Mouse (Mus musculus) WW6 (cell line): Measurements from ENCODE around the gene Macrod1.

Source experiments
- DNase-seq: peaks from one replicate; pipeline ENCODE4 v3.0.0-alpha.2; 2013; ENCODE audit warnings: low read depth, low spot score

The Macrod1 gene

GRCm38 (mm10) chr19:7168423-7168822, 111.8 kb downstream of the Macrod1 start:
- DNase-seq, result no peak

DNA sequence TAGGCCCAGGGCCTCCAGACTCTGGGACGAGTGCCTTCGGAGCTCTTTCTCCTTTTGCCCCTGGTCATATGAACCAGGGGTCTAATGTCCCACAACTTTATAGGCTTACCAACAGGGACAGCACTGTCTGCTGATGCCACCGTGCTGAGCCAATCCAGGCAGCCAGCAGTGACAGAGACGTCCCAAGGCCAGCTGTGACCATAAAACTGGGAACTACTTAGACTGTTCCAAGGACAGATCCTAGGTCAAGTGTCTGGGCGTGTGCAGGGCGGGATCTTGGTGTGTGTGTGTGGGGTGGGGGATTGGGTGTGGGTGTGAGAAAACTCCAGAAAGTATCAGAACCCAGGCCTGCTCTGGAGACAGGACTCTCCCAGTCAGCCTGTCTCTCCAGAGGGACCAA, 114.3 kb downstream of the Macrod1 start:
- no peak for DNase-seq

DNA sequence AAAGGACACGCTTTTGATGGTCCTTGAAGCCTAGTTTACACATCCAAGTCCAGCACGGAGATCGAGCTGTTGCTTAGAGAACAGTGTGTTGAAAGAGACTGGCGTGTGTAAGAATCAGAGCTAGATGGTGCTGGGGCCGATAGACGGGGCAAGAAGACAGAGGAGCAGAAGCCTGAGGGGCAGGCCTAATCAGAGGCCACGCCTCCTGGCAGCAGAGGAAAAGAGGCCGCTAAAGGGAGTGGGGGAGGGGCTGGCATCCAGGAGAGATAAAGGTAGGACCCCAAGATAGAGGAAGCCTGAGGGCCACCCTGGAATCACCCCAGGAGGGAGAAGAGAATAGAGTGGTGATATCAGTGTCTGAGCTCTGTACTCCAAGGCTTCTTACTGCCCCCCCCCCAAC, 114.8 kb downstream of the Macrod1 start:
- no peak for DNase-seq

- no peak for DNase-seq
Measured at GRCm38 (mm10) chr19:7172051-7172866, 115.6 kb downstream of the Macrod1 start.

DNA sequence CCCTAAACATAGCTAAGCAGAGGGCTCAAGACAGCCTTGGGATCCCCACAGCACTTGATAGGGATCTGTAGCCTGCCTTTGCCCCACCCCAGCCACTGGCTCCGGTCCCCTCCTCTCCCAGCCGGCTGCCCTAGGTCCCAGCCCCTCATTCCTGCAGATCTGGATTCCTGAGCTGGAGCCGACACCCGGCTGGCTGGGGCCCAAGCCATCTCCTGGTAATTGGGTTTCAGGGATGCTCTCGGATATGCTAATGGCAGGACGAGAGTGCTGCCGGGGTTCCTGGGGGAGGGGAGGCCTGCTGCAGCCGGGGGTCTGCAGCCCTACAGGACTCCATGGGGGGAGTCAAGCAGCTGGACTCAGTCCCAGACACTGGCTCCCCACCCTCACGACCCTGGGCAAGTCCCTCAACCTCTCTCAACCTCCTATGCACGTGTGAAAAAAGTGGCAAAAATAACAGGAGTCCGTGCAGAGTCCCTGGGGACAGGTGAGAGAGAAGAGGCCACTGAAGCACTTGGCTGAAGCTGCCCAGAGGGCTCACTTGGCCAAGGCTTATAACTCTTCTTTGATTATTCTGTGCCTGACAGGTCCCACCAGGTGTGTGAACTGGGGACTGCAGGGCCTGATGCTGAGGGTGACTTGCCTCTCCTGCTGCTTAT, 119.6 kb downstream of the Macrod1 start:
- DNase-seq, result no peak

DNA sequence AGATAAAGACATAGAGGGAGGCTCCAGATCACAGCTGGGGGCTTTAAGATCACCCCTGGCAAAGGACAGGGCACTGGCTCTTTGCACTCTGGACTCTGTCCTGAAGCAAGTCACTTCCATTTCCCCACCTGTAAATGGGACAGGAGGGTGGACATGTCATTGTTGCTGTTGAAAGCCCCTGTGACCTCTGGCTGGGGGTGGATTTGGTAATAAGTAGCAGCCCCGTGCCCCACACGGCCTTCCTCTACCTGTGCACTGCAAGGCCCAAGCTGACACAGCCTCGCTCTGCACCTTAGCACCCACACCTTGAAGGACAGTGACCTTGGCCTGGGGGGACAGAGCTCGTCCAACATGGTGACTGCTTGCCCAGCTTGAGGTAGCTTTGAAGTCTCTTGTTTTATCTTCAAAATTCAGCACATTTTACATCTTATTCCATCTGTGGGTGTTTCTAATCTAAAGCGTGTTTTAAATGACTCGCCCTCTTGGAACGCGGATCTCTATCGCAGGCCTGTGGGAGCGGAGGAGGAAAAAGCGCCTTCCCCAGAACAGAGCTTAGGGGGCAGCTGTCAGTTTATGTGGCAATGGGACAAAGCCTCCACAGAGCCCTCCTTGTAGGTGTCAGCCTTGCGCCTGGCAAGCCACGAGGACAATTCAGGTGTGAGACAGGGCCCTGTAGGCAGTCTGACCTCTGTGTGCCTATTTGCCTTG, 121.3 kb downstream of the Macrod1 start:
- no peak for DNase-seq

DNA sequence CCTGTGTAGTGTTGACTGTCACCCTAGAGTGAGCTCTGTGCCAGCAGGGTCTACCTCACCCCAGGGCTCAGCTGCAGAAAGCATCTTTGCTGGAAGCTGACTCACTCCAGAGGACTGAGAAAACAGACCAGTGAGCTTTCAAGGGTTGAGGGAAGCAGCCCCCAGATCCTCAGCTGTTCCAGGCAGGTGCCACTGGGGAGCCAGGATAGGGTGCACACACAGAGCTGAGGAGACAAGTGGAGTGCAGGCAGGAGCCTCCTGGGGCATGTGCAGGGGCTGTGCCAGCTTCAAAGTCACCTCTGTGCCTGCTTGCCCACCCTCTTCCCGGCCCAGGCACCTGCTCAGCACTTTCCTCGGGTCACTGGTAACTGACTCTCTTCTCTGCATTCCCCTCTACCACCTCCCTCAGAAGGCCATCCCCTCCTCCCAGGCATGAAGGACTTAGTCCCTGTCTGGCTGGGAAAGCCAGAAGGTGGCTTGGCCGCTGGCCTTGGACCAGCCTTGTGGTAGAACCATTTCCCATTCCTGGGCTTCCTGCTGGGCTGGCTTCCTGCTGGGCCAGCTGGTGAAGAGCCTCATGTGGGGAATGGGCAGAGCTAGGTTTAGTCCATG, 122.3 kb downstream of the Macrod1 start:
- DNase-seq, result no peak

GRCm38 (mm10) chr19:7180756-7181405, 124.3 kb downstream of the Macrod1 start:
- DNase-seq, result no peak

- DNase-seq, result no peak
Measured at GRCm38 (mm10) chr19:7181496-7181895, 124.9 kb downstream of the Macrod1 start.

DNA sequence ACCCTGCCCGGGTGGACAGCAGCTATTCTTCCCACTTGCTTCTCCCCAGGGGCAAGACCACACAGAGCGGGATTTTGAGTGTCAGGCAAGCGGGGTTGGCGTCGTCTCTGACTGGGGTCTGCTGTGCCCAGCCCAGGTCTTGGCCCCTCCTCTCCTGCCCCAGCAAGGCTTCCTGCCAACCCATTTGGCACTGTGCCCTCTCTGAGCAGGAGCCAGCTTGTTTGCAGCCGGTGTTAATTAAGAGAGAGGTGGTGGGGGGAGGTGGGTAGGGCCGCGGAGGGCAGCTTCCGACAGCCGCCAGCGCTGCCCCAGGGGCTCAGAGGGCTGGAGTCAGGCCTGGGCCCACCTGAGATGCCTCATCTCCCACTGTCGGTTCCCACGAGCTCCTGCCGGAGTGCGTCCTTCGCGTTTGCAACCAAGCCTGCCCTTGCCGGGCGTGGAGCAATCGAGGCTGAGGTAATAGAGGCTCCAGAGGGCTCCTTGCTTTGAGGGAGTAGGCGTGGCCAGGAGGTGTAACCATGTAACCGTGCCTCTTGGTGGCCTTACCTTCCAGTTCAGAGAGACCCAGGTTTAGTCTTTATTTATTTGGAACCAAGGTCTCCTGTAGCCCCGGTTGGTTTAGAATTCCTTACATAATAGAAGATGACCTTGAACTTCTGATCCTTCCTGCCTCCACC, 125.8 kb downstream of the Macrod1 start:
- no peak for DNase-seq

- no peak for DNase-seq
Measured at GRCm38 (mm10) chr19:7183419-7183818, 126.8 kb downstream of the Macrod1 start.

GRCm38 (mm10) chr19:7185059-7185458, 128.4 kb downstream of the Macrod1 start:
- no peak for DNase-seq

DNA sequence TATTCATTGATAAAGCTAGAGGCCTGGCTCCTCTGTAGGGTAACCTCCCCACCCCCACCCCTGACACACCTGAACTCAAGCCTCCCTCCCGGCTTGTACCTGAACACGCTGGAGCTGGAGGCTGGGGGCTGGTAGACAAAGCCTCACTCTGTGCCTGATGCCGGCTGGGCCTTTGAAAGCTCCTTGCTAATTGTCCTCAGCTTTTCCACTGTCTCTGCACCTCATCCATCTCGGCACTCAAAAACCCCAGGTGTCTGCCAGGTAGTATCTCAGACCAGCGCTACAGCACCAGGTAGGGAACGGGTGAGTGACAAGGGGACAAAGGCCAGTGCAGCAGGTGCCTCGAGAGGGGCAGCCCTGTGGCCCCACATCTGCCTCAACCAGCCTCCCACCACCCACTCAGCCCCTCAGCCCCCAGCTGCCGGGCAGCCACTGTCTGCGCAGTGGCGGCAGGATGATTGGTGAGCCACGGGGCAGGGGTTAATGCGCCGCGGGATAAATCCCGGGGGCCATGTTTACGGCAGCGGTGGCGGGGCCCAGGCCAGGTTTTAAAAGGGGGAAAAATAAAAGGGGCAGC, 129.2 kb downstream of the Macrod1 start:
- DNase-seq, result no peak

GRCm38 (mm10) chr19:7187157-7187556, 130.5 kb downstream of the Macrod1 start:
- DNase-seq, result no peak

DNA sequence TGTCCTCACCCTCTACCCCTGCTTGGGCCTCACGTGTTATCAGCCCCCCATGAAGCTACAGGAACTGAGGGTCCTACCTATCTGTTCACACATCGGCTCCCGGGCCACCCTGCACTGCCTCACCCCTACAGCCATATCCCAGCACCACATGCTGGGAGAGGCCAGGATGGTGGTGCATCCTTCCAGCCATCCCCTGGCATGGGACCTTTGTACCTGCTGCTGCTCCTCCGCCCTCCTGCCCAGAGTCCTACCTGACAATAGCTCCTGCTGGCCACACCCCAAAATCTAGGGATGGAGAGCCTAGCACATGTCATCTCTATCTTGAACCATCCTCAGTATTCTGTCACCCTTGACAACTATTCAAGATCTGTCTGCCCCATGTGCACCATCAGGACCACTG, 132.4 kb downstream of the Macrod1 start:
- DNase-seq, result no peak

DNA sequence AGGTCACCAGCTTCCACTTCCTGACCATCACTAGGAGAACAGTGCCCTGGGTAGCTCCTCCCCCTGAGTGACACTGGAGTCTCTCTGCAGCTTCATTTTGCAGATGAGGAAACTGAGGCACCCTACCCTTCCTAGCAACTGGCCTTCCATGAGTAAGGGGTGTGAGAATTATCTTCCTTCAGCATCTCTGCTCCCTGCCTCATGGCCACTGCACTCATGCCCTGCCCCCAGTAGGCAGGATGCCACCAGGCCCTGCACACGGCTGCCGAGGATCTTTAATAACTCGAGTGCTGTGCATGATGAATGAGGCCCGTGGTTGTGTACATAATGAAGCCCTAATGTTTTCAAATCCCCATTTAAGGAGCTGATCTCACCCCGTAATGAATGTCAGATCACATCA, 134.4 kb downstream of the Macrod1 start:
- DNase-seq, result no peak

DNA sequence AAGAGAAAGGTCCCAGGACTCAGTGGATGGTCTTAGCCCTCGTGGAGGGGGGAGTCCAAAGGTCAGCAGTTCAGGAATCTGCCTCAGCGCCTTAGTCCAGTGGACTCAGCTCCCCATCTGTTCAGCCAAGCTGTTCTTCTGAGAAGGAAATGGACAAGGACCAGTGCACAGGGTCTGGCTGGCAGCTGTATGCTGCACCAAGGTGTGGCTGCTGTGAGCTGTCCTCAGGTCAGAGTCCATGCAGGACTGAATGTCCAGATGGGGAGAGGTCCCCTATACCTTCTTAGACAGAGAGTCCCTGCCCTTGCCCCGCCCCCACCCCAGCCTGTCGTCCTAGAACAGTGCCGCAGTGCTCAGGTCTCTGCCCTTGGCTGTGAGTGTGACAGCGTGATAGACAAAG, 135.0 kb downstream of the Macrod1 start:
- DNase-seq, result no peak

DNA sequence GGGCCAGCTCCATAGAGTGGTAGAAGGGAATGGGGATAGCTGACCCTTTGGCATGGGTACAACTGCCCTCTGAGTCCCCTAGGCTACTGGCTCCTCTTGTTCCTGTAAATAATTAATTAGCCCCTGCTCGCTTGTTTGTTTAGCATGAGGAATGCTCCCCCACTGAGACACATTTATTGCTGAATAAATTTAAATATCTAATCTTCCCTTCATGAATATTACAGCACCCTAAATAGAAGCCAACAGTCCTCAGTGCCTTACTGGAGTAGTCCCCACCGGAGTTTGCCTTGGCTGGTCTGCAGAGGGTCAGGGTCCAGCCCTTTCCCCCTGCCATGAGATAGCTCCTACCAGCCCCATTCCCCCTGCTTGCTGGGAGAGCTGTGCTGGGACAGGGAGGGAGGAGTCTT, 136.0 kb downstream of the Macrod1 start:
- DNase-seq, result no peak

DNA sequence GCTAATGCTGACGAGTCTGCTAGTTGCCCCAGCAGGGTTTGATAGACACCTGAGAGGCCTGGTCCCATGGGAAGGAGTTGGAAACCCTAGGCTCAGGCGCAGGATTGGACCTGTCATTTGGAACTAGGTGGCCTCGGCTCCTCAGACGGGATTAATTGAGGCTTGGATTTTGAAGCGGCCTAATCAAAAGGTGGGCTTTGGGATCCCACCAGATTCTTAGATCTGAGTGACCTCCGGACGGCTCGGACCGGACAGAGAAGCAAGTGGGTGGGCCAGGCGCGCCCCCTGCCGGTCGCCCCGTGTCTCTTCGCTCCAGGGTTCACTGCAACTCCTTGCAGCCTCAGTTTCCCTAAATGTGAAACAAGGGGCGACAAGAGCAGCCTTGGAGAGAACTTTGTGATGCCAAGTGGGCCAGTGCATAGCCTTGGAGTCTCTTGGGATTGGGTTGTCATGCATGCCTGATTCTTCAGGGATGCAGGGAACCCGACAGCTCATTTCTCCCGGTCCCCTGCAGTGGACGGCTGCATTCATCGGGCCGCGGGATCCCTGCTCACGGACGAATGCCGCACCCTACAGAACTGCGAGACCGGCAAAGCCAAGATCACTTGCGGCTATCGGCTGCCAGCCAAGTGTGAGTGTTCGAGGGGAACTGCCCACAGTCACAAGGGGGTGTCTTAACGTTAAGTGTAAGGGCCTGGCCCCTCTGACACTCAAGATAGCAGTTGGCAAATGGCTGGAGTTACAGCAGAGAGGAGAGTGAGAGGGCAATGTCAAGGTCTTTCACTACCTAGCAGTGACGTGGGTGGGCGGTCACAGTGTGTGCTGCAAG, 139.5 kb downstream of the Macrod1 start:
- DNase-seq, result no peak

DNA sequence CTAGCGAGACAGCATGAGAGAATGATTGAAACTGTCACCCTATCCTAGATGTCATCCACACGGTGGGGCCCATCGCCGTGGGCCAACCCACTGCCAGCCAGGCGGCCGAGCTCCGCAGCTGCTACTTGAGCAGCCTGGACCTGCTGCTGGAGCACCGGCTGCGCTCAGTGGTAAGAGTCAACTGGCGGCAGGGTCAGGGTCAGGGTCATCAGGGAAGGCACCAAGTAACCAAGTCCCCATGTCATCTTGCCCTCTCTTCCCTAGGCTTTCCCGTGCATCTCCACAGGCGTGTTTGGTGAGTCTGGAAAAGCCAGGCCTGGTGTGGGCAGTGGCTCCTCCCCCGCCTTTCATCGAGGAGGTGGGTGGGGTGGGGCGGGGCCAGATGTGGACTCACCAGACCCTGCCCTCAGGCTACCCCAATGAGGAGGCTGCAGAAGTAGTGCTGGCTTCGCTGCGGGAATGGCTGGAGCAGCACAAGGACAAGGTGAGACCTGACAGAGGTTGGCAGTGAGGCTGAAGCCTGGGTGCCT, 140.2 kb downstream of the Macrod1 start:
- peak; percentile 48 for DNase-seq
